Mouse (Mus musculus) cortical plate, adult 2 months (tissue): ENCODE measurements around the gene Limch1.

Source experiments
- CTCF ChIP-seq: fragments of 200-500 bp; IDR thresholded peaks from 2 replicates; pipeline ENCODE4 v1.5.1; 2011; ENCODE audit warnings: mild to moderate bottlenecking, control low read depth, low read length; ENCODE audit not compliant: insufficient read depth; ENCODE audit errors: extremely low read depth
- POLR2A ChIP-seq: fragments of 200-500 bp; IDR thresholded peaks from 2 replicates; pipeline ENCODE4 v1.6.1; 2011; ENCODE audit warnings: mild to moderate bottlenecking, low read length, control low read depth; ENCODE audit not compliant: insufficient read depth; ENCODE audit errors: extremely low read depth

DNA sequence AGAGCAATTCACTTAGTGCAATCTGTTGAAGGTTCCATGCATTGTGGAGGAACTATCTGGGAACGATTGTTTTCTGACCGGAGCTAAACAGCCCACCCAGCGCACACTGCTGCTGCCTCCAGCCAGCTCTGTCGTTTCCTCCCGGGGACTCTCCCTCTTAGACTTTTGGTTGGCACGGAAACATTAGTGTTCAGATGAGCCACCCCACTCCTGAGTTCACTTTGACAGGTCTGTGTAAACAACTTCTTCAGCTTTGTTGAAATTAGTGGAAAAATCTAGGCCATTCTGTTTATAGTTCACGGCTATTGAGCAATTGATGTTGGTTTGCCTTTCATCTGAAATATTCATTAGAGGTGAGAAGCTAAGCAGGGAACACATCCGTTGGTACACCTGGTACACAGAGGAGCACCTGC lies 53.0 kb downstream of the Limch1 start:
- TF ChIP-seq CTCF (no peak), POLR2A (no peak)
